Mouse (Mus musculus) liver, embryonic 15.5 days (tissue): Measurements from ENCODE around the gene Cdc42ep2. TPM values are rescaled to one million over a fixed set of nuclear protein-coding genes. Genes with fewer than 3 reads are reported as not detected.

Source experiments
- ATAC-seq: fragments of 200-750 bp; cut with Nextera tagmentation; 2 replicates; pipeline ENCODE4 v1.8.0; 2017; ENCODE audit warnings: moderate number of reproducible peaks, mild to moderate bottlenecking, moderate library complexity; ENCODE audit not compliant: insufficient read depth
- H3K27ac ChIP-seq: fragments of 300-500 bp; sonication (generic); replicated peaks from 2 replicates; pipeline ENCODE4 v1.5.1; 2015; ENCODE audit warnings: mild to moderate bottlenecking, inconsistent platforms
- H3K27me3 ChIP-seq: fragments of 300-500 bp; sonication (generic); 2 replicates; pipeline ENCODE4 v1.6.1; 2015; ENCODE audit warnings: mild to moderate bottlenecking, inconsistent platforms
- H3K36me3 ChIP-seq: fragments of 300-500 bp; sonication (generic); replicated peaks from 2 replicates; pipeline ENCODE4 v1.6.1; 2015; ENCODE audit warnings: moderate library complexity, mild to moderate bottlenecking, inconsistent platforms
- H3K4me1 ChIP-seq: fragments of 300-500 bp; sonication (generic); replicated peaks from 2 replicates; pipeline ENCODE4 v1.6.1; 2015; ENCODE audit warnings: inconsistent platforms
- H3K4me2 ChIP-seq: fragments of 300-500 bp; sonication (generic); 2 replicates; pipeline ENCODE4 v1.6.1; 2015; ENCODE audit warnings: moderate library complexity, mild to moderate bottlenecking, inconsistent platforms
- H3K4me3 ChIP-seq: fragments of 300-500 bp; sonication (generic); replicated peaks from 2 replicates; pipeline ENCODE4 v1.5.1; 2015; ENCODE audit warnings: mild to moderate bottlenecking, inconsistent platforms
- H3K9ac ChIP-seq: fragments of 300-500 bp; sonication (generic); 2 replicates; pipeline ENCODE4 v1.6.1; 2015; ENCODE audit warnings: moderate library complexity, mild to moderate bottlenecking, inconsistent platforms
- H3K9me3 ChIP-seq: fragments of 300-500 bp; sonication (generic); replicated peaks from 2 replicates; pipeline ENCODE4 v1.6.1; 2016; ENCODE audit warnings: inconsistent platforms
- WGBS: fragments of 180-500 bp; shearing (Covaris S2); methylation state at CpG from one replicate; pipeline ENCODE4 v1.1.7; 2015; ENCODE audit warnings: mixed read lengths; ENCODE audit not compliant: insufficient replicate concordance; 5-methylcytosine and 5-hydroxymethylcytosine counted together
- polyA plus RNA-seq: library from polyadenylated mRNA; unstranded; fragments of >200 nt; fragmentation: Nextera tagmentation; extraction: Ambion mirVana; gene quantifications from 2 replicates; pipeline ENCODE4 v1.2.1, GENCODE M21; 2015

Gene Cdc42ep2
- polyA plus RNA-seq, 1 experiment from 2014 or later: 2.9 TPM

DNA sequence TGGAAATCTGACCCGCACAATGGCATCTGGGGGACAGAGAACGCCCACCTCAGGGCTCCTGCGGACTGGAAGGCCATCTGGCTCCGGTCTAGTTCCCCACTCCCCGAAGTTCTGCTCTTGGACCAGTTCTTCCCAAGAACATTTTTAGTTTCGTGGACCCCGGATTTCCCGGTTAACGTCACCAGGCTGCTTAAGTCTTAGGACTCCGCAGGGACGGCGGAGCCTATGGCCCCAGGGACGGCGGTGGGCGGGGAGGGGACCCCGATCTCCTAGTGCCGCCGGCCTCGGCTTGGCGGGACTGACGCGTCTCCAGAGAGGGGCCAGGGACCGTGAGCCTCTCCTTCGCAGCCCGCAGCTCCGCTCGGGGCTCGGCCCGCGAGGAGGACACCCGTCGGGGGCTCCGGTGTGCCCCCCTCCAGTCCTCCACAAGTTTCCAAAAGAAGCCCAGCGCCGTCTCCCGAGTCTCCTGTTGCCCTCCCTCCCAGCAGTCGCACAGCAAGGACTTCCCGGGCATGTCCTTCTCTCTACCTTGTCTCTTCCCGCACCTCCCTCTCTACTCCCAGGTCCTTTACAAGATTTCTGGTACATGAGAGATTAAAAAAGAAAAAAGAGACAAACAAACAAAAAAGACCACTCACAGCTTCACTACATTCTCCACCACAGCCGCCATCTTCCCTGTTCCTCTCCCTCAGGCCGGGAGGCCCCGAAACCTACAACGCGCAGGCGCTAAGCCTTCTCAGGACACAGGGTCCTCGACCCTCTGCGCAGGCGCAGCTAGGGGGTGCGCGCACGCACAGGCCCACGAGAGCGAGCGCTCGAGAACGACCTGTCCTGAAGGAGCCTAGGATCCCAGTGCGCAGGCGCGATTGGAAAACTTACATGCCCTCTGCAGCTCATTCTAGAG is 12.3 kb downstream of the Cdc42ep2 start:
- Histone ChIP-seq H3K4me1 (peaks cover 55% of the 10 kb centered on the region), H3K36me3 (peaks cover 19% of the 10 kb centered on the region), H3K4me2 (peak overlapping the region; percentile 87), H3K4me3 (peak overlapping the region; percentile 97), H3K9ac (peak overlapping the region; percentile 99), H3K27ac (peak overlapping the region; percentile 84), H3K27me3 (no peaks in the 10 kb centered on the region), H3K9me3 (no peaks in the 10 kb centered on the region)
- under 1% methylated on average over 59 of the region's 59 CpGs for WGBS
- peak; percentile 98 for ATAC-seq

DNA sequence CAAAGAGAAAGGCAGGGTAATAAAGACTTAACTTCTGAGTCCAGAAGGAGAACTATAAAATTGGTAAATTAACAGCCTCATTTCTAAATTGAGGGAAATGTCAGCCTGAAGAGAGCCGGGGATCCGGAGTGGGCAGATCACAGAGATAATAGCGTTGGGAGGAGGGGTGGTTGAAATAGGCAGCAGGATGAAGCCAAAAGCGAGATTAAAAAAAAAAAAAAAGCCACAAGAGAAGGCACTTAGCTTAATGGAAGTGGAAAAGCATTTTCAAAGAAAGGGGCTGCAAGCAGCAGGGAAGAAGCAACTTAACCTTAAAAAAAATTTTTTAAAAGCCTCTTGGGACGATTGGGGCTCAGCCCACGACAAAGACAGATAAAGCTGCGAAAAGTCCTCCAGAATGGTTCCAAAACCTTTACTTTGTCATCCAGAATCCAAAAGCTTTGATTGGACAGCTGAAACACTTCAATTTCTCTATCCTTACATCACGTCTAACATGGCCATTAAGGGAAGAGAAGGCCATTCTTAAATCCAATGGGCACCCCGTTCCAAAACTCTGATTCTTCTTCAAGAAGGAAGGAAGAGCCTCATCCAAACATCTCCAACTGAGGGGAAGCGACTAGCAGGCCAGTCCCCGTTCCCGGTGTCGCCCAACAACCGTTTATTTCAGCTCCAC is 13.1 kb downstream of the Cdc42ep2 start:
- H3K4me3 ChIP-seq: peak overlapping the region; percentile 97
- ATAC-seq: no peak
- WGBS: 0% methylated on average over 14 of the region's 14 CpGs
- H3K9ac ChIP-seq: peak overlapping the region; percentile 99
- H3K4me2 ChIP-seq: peak overlapping the region; percentile 87
- peaks cover 56% of the 10 kb centered on the region for H3K4me1 ChIP-seq
- H3K9me3 ChIP-seq: no peaks in the 10 kb centered on the region
- H3K36me3 ChIP-seq: peaks cover 21% of the 10 kb centered on the region
- peak overlapping the region; percentile 84 for H3K27ac ChIP-seq
- H3K27me3 ChIP-seq: no peaks in the 10 kb centered on the region

DNA sequence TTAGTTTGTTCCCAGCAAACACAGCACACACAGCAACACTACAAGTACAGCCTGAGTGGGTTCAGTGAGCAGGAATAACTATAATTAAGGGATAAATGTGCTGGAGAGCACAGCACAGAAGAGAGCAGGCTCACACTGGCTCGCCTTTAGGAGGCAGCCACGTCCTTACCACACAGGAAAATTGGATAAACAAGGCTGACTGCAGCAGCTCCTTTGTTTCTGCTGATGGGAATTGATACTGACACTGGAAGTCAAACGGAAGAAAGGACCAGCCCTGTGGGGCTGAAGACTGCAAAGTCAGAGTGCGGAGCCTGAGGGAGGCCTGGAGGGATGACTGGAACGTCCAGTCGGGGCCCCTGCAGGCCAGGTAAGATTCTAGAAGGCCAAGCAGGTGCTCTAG is 14.4 kb downstream of the Cdc42ep2 start:
- no peak for ATAC-seq
- Histone ChIP-seq H3K4me3 (0 out of 2 replicates have a peak overlapping the region, but pooled peaks have one; percentile 2), H3K9ac (peak overlapping the region; percentile 16; the same call in 1 of the 2 replicates), H3K27ac (no peak overlapping the region; the same call in 1 of the 2 replicates), H3K4me1 (peaks cover 54% of the 10 kb centered on the region), H3K36me3 (peaks cover 30% of the 10 kb centered on the region), H3K9me3 (no peaks in the 10 kb centered on the region), H3K4me2 (peak overlapping the region; percentile 46), H3K27me3 (no peaks in the 10 kb centered on the region)
- 62% methylated on average over 6 of the region's 6 CpGs for WGBS

DNA sequence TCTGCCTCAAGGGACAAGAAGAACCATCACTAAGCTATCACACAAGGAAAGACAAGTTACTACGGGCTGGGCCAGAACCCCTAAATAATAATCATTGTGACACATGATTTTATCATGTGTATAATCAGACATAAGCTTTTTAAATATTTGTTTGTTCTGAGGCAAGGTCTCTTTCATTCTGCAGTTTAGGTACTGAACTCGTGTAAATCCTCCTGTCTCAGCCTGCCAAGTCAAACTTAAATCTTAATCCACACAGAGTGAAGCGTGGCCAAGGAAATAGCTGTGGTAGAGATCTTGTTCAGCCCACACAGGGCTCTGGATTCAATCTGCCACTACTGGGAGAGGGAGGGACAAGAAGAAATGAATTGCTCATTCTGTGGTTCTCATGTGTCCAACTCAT is 17.3 kb downstream of the Cdc42ep2 start:
- Histone ChIP-seq H3K4me1 (peaks cover 32% of the 10 kb centered on the region), H3K9ac (no peak overlapping the region), H3K27ac (no peak overlapping the region), H3K36me3 (peaks cover 53% of the 10 kb centered on the region), H3K9me3 (no peaks in the 10 kb centered on the region), H3K27me3 (no peaks in the 10 kb centered on the region), H3K4me2 (no peak overlapping the region), H3K4me3 (no peak overlapping the region)
- no peak for ATAC-seq
- 85% methylated on average over 3 of the region's 3 CpGs for WGBS

DNA sequence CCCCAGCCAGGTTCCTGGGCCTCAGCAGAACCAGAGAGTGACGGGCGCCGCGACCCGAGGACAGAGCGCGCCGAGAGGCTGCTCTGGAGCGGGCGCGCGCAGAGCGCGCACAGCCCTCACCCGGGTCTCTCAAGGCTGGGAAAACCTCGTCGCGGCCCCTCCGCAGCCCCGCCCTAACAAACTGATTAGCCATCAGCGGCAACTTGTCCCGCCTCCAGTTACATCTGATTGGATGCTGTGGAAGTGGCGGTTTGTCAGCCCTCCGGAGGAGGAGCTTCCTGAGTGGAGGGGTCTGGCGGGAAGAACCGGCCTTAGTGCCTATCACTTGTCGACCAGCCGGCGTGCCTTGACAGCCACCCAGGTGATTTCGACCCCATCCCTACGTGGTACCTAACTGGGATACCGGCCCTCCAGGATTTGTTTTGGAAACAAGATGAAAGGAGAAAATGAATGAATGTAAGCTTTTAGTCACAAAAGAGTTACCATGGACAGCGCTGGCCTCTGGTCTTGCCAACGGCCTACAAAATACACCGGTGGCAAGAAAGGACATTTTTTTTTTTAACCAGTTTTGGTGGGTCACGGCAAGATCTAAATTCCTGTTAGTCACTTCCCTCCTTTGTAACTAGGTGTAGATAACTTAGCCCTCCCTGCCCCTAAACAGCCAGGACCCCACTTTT is 30.5 kb downstream of the Cdc42ep2 start, which contains the start of gene Tigd3:
Tigd3 (minus strand) TSS at position 148 of the 677 bp plus-strand sequence.
- peak within 1 kb of the TSS; percentile 98 for H3K4me2 ChIP-seq
- ATAC-seq: peak; percentile 95
- H3K9me3 ChIP-seq: no peaks in the 10 kb centered on the region
- H3K27ac ChIP-seq: peak within 1 kb of the TSS; percentile 82
- H3K4me1 ChIP-seq: peaks cover 40% of the 10 kb centered on the region
- peaks cover 20% of the 10 kb centered on the region for H3K27me3 ChIP-seq
- peak within 1 kb of the TSS; percentile 73 for H3K4me3 ChIP-seq
- H3K36me3 ChIP-seq: peaks cover 50% of the 10 kb centered on the region
- peak within 1 kb of the TSS; percentile 89 for H3K9ac ChIP-seq
- WGBS: 4% methylated on average over 36 of the region's 36 CpGs

DNA sequence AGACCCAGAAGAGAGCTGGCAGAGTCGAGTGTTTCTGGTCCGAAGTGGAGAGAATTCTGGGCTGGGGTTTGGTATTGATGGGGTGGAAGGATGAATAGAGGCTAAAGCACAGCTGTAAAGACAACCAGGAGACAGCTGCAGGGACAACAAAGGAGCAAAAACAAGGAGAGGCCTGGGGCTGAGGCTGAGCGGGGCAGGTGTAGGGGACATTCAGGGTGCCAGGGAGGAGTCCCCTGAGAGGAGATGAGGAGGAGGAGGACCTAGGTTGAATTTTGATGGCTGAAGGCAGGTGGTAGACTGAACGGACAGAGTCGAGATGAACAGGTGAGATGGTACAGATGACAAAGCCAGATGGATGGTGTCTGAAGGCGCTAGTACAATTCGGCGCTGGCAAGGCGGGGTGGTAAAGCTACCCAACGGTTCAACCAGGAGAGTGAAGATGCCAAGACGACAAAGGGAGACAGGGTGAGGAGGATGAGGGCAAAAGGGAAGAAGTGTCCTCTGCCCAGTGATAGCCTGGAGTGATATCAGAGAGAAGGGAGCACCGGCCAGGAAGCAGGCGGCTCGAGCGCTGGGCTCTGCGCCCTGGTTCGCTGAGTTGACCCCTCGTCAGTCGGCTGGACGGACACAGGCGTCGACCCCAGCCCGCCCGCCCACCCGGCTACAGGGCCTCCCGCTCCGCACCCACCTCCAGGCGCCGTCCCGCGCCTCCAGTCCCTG is 31.2 kb downstream of the Cdc42ep2 start:
- Histone ChIP-seq H3K4me2 (peak overlapping the region; percentile 98), H3K9ac (peak overlapping the region; percentile 89), H3K27ac (peak overlapping the region; percentile 82), H3K9me3 (no peaks in the 10 kb centered on the region), H3K4me1 (peaks cover 46% of the 10 kb centered on the region), H3K4me3 (peak overlapping the region; percentile 73), H3K27me3 (peaks cover 20% of the 10 kb centered on the region), H3K36me3 (peaks cover 45% of the 10 kb centered on the region)
- WGBS: 10% methylated on average over 31 of the region's 31 CpGs
- ATAC-seq: peak; percentile 38

DNA sequence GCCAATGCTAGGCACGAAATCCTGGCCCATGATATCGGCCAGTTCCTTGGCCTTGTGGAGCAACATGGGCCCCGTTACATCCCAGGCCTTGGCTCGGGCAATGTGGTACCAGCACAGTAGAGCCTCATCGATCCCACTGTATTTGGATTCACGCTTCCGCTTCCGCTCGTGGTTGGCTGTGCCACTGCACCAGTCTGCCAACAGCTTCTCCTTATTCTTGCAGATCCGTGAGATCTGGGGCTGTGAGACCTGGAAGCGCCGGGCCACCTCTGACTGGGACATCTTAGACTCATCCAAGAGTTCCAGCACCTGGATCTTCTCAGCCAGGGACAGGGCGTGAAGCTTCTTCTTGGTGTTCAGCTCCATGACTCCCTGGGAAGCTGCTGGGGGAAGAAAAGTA is 31.9 kb downstream of the Cdc42ep2 start:
- WGBS: 90% methylated on average over 13 of the region's 13 CpGs
- Histone ChIP-seq H3K27ac (no peak overlapping the region; the same call in 1 of the 2 replicates), H3K27me3 (peaks cover 20% of the 10 kb centered on the region), H3K9ac (no peak overlapping the region), H3K4me1 (peaks cover 46% of the 10 kb centered on the region), H3K4me2 (peak overlapping the region; percentile 98), H3K9me3 (no peaks in the 10 kb centered on the region), H3K4me3 (peak overlapping the region; percentile 73), H3K36me3 (peaks cover 40% of the 10 kb centered on the region)
- no peak for ATAC-seq

DNA sequence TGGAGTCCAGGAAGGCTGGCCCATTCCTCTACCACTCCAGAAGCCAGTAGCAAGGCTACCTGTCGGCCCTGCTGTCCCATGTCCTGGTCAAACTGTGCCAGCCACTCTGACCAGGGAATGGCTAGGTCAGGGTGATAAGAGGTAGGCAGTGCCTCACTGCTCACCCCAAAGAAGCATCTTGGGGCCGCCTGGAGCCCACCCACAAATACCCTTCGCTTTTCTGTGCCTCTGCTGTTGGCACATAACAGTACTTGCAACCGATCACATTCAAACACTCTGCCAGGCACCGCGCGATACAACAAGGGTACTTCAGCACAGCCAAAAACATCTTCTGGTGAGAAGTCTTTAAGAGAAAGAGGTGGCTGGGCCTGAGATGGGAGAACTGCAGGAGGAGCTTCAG is 32.4 kb downstream of the Cdc42ep2 start:
- no peak for ATAC-seq
- Histone ChIP-seq H3K27me3 (peaks cover 20% of the 10 kb centered on the region), H3K4me1 (peaks cover 48% of the 10 kb centered on the region), H3K9ac (no peak overlapping the region), H3K27ac (no peak overlapping the region), H3K4me2 (peak overlapping the region; percentile 98; the same call in 1 of the 2 replicates), H3K4me3 (no peak overlapping the region), H3K36me3 (peaks cover 35% of the 10 kb centered on the region), H3K9me3 (no peaks in the 10 kb centered on the region)
- 90% methylated on average over 7 of the region's 7 CpGs for WGBS

DNA sequence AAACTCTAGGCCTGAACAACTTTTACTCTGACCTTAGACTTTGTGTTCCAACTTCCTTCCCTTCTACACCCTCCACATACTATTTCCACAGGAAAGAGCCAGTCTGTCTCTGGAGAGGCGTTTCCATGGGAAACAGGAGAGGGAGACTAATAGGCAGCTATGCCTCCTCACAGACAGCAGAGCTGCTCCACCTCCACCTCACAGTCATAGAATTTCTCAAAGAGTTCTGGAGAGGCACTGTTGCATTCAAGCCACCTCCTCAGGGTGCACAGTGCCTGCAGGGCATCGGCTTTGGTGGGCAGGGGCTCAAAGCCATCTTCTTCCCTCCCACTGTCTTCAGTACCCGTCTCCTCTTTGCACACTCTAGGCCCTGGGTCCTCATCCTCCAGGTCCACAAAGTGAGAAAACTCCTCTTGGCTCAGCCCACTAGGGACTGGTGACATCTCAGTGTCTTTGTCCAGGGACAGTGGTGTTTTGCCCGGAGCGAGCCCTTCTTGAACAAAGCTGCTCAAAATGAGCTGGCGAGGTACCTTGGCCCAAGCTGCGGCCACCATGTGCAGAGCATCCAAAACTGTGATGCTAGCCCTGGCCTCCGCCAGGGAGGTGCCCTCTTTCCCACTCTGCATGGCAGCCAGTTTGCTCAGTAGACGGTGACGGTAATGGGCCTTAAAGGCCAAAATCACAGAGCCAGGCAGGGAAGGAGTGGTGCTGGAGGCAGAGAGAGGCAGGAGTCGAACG is 32.9 kb downstream of the Cdc42ep2 start:
- ATAC-seq: no peak
- no peak overlapping the region for H3K9ac ChIP-seq

DNA sequence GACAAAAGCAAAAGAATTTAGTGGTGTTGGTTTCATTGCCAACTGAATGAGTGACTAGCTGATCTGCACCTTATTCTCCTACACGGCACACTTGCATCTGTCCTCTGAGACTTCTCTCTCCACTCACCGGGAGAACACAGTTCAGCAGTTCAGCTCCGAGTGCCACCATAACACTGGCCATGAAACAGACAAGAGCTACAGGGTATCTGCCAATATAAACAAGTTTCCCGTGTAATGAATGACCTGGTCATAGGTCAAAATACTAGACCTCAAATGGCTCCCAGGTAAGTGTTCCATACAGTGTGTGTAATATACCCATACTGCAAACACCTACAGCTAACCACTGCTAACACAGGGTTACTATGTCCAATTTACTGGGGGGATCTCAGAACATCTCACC is 35.4 kb downstream of the Cdc42ep2 start:
- Histone ChIP-seq H3K4me2 (no peak overlapping the region), H3K4me3 (no peak overlapping the region), H3K9ac (no peak overlapping the region), H3K27ac (no peak overlapping the region), H3K4me1 (peaks cover 62% of the 10 kb centered on the region), H3K9me3 (no peaks in the 10 kb centered on the region), H3K27me3 (peaks cover 26% of the 10 kb centered on the region), H3K36me3 (0 out of 2 replicates have a peak, but pooled peaks cover 12% of the 10 kb centered on the region)
- WGBS: 61% methylated on average over 4 of the region's 4 CpGs
- ATAC-seq: no peak

More for the DNA sequence above, 32.9 kb downstream of the Cdc42ep2 start:
- Histone ChIP-seq H3K27me3 (peaks cover 20% of the 10 kb centered on the region), H3K4me1 (peaks cover 53% of the 10 kb centered on the region), H3K4me2 (no peak overlapping the region), H3K9me3 (no peaks in the 10 kb centered on the region), H3K27ac (no peak overlapping the region), H3K4me3 (no peak overlapping the region), H3K36me3 (peaks cover 31% of the 10 kb centered on the region)
- 88% methylated on average over 12 of the region's 12 CpGs for WGBS
